Mouse (Mus musculus) hindbrain, embryonic 11.5 days (tissue): ENCODE data around the gene Efna3. TPM values are rescaled to one million over a fixed set of nuclear protein-coding genes. Genes with fewer than 3 reads are reported as not detected.

Source experiments
- ATAC-seq: fragments of 200-750 bp; cut with Nextera tagmentation; 2 replicates; pipeline ENCODE4 v1.8.0; 2017; ENCODE audit warnings: mild to moderate bottlenecking, moderate TSS enrichment, moderate library complexity; ENCODE audit not compliant: low FRiP score
- DNase-seq: peaks from one replicate; pipeline ENCODE4 v3.0.0-alpha.2; 2015; ENCODE audit warnings: low spot score
- H3K27ac ChIP-seq: fragments of 300-500 bp; sonication (generic); 2 replicates; pipeline ENCODE4 v1.5.1; 2014; ENCODE audit warnings: mild to moderate bottlenecking, low read depth, low read length
- H3K27me3 ChIP-seq: fragments of 300-500 bp; sonication (generic); 2 replicates; pipeline ENCODE4 v1.6.1; 2014; ENCODE audit warnings: mild to moderate bottlenecking, low read length, moderate library complexity, mixed read lengths; ENCODE audit not compliant: control insufficient read depth, insufficient read depth
- H3K36me3 ChIP-seq: fragments of 300-500 bp; sonication (generic); 2 replicates; pipeline ENCODE4 v1.6.1; 2014; ENCODE audit warnings: mild to moderate bottlenecking, low read length, moderate library complexity, mixed read lengths; ENCODE audit not compliant: control insufficient read depth, insufficient read depth
- H3K4me1 ChIP-seq: fragments of 300-500 bp; sonication (generic); replicated peaks from 2 replicates; pipeline ENCODE4 v1.6.1; 2014; ENCODE audit warnings: low read length, mixed read lengths; ENCODE audit not compliant: control insufficient read depth, insufficient read depth
- H3K4me2 ChIP-seq: fragments of 300-500 bp; sonication (generic); replicated peaks from 2 replicates; pipeline ENCODE4 v1.6.1; 2014; ENCODE audit warnings: mild to moderate bottlenecking, low read depth, low read length
- H3K4me3 ChIP-seq: fragments of 300-500 bp; sonication (generic); 2 replicates; pipeline ENCODE4 v1.5.1; 2014; ENCODE audit warnings: low read depth, low read length
- H3K9ac ChIP-seq: fragments of 300-500 bp; sonication (generic); 2 replicates; pipeline ENCODE4 v1.6.1; 2014; ENCODE audit warnings: low read depth, low read length
- H3K9me3 ChIP-seq: fragments of 300-500 bp; sonication (generic); 2 replicates; pipeline ENCODE4 v1.6.1; 2016; ENCODE audit warnings: low read length; ENCODE audit not compliant: control insufficient read depth
- WGBS: fragments of 180-500 bp; shearing (Covaris S2); extraction: QIAGEN DNeasy Blood & Tissue Kit; methylation state at CpG from one replicate; pipeline ENCODE4 v1.1.7; 2014; 5-methylcytosine and 5-hydroxymethylcytosine counted together
- polyA plus RNA-seq: library from polyadenylated mRNA; unstranded; fragments of >200 nt; fragmentation: Nextera tagmentation; extraction: Ambion mirVana; gene quantifications from 2 replicates; pipeline ENCODE4 v1.2.1, GENCODE M21; 2014

Efna3 gene
- polyA plus RNA-seq, 1 experiment from 2014 or later: 13.8 TPM

DNA sequence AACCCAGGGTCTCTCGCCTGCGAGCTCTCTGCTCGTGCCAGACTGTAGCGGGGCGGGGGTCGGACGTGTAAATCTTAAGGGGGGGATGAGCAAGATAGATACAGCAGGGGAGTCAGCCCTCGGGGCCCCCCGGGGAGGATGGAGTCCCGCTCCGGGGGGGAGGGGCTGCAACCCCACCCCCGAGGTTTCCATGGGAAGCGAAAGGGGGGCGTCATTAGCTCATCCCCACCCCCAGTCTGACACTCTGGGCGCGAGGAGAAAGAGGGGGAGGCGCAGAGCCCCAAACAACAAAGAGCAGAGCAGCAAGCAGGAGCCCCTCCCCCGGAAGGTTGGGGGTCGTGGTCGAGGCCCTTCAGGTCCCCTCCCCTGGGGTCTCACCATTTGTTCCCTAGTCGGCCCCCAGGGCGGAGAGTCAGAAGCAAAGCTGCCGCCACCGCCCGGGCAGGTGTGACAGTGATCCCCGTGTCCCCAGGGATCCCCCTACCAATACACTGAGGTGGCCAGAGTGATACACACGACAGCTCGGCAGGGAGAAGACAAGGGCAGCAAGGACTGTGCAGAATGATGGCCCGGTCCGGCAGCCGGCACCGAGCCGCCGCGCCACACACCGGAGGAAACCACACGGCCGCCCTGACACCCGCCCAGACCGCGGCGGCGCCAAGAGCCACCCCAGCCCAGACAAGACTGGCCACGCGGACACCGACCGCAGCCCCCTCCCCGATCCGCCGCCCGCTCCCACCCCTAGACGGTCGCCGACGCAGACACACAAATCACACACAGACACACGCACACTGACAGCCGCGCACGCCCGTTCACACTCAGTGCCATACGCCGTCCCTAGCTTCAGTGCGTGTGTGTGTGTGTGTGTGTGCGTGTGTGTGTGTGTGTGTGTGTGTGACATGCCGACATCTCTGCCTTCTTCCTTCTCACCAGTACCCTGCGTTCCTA is 1.3 kb downstream of the Efna3 start:
- H3K27ac ChIP-seq: peak overlapping the region; percentile 86
- ATAC-seq (peak; percentile 36; the same call in 1 of the 2 replicates), DNase-seq (peak; percentile 62)
- H3K27me3 ChIP-seq: peaks cover 39% of the 10 kb centered on the region
- no peaks in the 10 kb centered on the region for H3K36me3 ChIP-seq
- H3K9ac ChIP-seq: peak overlapping the region; percentile 60
- peak overlapping the region; percentile 60 for H3K4me2 ChIP-seq
- H3K4me1 ChIP-seq: peaks cover 21% of the 10 kb centered on the region
- H3K4me3 ChIP-seq: peak overlapping the region; percentile 40
- no peaks in the 10 kb centered on the region for H3K9me3 ChIP-seq
- 2% methylated on average over 45 of the region's 66 CpGs for WGBS

DNA sequence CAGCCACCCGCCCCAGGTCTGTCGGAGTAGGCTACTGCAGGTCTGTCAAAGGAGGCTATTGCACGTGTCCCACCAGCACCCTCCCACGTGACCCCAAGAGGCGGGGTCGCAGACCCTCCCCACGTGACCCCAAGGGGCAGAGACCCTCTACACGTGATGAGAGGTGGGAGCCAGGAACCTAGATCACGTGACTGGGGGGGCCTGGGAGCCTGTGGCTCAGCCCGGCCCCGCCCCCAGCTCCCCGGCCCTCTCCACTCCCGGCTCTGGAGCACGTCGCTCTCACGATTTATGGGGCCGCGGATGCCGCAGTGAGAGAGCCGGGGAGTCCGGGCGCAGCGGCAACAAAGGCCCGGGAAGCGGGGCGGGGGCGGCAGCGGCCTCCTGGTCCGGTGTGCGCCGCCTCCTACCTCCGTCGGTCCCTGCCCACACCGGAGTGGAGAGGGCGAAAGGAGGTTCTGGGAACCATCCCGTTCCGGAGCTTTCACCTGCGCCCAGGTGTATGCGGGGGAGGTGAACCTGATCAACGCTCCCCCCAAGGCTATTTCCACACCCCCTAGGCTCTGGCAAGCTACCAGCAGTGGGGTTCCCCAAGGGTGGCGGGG is 2.1 kb downstream of the Efna3 start:
- ATAC-seq: peak; percentile 17
- H3K36me3 ChIP-seq: no peaks in the 10 kb centered on the region
- H3K4me1 ChIP-seq: peaks cover 25% of the 10 kb centered on the region
- peak; percentile 78 for DNase-seq
- H3K4me2 ChIP-seq: peak overlapping the region; percentile 60
- peak overlapping the region; percentile 86 for H3K27ac ChIP-seq
- no peaks in the 10 kb centered on the region for H3K9me3 ChIP-seq
- H3K9ac ChIP-seq: peak overlapping the region; percentile 60
- peak overlapping the region; percentile 40 for H3K4me3 ChIP-seq
- peaks cover 45% of the 10 kb centered on the region for H3K27me3 ChIP-seq
- under 1% methylated on average over 38 of the region's 41 CpGs for WGBS

DNA sequence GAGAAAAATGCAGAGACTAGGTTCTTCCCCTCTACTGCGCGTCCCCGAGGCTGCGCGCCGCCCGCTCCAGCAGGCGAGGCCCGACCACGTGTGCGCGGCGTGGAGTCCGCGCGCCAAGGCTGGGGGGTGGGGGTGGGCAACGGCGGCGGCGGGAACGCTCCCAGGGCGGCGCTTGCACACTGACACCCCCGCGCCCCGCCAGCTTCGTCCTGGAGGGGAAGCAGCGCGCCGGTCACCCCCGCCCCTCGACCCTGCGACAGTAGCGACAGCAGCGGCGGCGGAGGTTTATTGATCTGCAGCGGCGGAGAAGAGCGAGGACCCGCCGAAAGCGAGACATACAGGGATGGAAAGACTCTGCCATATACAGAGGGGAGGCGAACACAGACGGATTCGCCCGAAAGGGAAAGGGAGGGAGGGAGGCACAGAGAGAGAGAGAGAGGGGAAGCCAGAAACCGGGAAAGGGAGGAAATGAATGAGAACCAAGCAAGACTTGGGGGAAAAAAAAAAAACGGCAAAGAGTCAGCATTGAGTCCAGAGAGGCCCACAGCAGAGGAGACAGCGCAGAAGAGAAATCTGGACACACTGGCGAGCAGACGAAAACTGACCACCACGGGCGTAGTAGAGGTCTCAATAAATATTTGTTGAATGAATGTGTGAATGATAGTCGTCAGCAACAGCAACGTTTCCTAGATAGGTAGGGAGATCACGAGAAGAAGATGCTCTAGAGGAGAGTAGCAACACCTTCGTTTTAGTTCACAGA is 3.0 kb downstream of the Efna3 start:
- no peak for ATAC-seq
- H3K4me2 ChIP-seq: peak overlapping the region; percentile 60
- H3K36me3 ChIP-seq: no peaks in the 10 kb centered on the region
- peak overlapping the region; percentile 25; the same call in 1 of the 2 replicates for H3K27ac ChIP-seq
- peaks cover 31% of the 10 kb centered on the region for H3K4me1 ChIP-seq
- peak overlapping the region; percentile 40 for H3K4me3 ChIP-seq
- peaks cover 46% of the 10 kb centered on the region for H3K27me3 ChIP-seq
- no peaks in the 10 kb centered on the region for H3K9me3 ChIP-seq
- 5% methylated on average over 56 of the region's 58 CpGs for WGBS
- DNase-seq: peak; percentile 62
- H3K9ac ChIP-seq: no peak overlapping the region; the same call in 1 of the 2 replicates

DNA sequence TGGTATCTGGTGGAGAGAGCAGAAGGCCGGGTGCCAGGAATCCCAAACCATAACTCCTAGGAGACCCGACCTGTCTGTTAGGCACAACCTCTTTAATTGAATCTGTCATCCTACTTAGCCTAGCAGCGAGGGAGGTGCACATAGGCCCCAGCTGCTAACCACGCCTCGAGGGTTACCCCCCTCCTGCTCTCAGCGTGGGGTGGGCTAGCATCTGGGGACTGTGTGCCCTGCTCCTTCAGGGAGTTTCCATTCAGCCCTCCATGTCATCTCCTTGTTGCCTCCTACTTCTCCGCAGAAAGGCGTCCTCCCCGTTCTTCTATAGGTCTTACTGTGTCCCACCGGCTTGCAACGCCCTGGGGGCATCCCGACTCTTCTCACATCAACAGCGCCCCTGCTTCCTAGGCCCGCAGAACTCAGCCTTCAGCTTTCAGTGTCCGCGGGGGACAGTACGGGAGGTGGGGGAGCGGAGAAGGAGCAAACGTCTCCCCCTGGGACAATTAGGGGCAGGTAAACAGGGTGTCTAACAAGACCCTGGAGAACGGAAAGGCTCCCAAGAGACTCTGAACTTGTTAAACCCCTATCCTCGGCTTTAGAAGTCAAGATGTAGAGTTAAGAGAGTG is 3.7 kb downstream of the Efna3 start:
- no peaks in the 10 kb centered on the region for H3K36me3 ChIP-seq
- peak overlapping the region; percentile 40 for H3K4me3 ChIP-seq
- H3K4me1 ChIP-seq: peaks cover 31% of the 10 kb centered on the region
- DNase-seq: peak; percentile 48
- ATAC-seq: no peak
- H3K27ac ChIP-seq: no peak overlapping the region
- 7% methylated on average over 21 of the region's 21 CpGs for WGBS
- no peaks in the 10 kb centered on the region for H3K9me3 ChIP-seq
- H3K27me3 ChIP-seq: peaks cover 46% of the 10 kb centered on the region
- H3K4me2 ChIP-seq: peak overlapping the region; percentile 60
- no peak overlapping the region; the same call in 1 of the 2 replicates for H3K9ac ChIP-seq

DNA sequence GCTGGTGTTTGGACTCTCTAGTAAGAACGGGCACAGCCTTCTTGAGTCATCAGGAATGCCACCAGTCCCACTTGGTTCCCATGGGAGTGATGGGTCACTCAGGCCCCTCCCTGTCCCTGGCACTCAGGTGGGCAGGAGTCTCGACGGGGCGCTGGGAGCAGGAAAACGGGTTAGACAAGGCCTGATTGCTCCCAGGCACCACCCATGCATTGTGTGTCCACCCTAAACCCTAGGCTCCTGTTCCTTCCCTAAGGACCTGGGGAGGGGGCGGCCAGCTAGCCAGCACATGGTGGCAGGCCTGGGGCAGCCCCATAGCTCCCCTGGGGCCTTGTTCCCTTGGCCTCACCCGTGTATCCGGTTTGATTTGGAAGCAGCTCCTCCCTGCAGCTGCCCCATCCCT is 4.4 kb downstream of the Efna3 start:
- Histone ChIP-seq H3K36me3 (no peaks in the 10 kb centered on the region), H3K27me3 (peaks cover 46% of the 10 kb centered on the region), H3K4me1 (peaks cover 31% of the 10 kb centered on the region), H3K4me2 (no peak overlapping the region), H3K27ac (no peak overlapping the region), H3K9me3 (no peaks in the 10 kb centered on the region), H3K9ac (no peak overlapping the region), H3K4me3 (no peak overlapping the region)
- ATAC-seq (no peak), DNase-seq (no peak)
- WGBS: 74% methylated on average over 8 of the region's 8 CpGs

DNA sequence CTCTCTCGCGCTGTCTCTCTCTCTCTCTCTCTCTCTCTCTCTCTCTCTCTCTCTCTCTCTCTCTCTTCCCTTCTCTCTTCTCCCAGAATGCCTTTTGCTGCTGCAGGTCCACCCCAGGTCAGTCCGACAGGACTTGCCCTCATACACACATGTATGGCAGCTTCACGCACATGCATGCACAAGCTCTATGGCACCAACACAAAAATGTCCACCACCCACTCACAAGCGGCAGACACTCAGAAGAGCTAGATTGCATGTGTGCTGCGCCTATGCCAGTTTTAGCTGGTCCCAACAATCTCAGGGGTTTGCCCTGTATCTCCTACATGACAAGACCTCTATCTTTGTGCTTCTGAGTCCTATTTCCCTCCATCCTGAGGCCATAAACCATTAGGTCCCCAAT is 5.5 kb downstream of the Efna3 start:
- Histone ChIP-seq H3K36me3 (no peaks in the 10 kb centered on the region), H3K27ac (no peak overlapping the region), H3K9me3 (no peaks in the 10 kb centered on the region), H3K27me3 (peaks cover 46% of the 10 kb centered on the region), H3K4me3 (no peak overlapping the region), H3K4me2 (no peak overlapping the region), H3K4me1 (peaks cover 31% of the 10 kb centered on the region), H3K9ac (no peak overlapping the region)
- DNase-seq (no peak), ATAC-seq (no peak)
- 58% methylated on average over 6 of the region's 6 CpGs for WGBS

DNA sequence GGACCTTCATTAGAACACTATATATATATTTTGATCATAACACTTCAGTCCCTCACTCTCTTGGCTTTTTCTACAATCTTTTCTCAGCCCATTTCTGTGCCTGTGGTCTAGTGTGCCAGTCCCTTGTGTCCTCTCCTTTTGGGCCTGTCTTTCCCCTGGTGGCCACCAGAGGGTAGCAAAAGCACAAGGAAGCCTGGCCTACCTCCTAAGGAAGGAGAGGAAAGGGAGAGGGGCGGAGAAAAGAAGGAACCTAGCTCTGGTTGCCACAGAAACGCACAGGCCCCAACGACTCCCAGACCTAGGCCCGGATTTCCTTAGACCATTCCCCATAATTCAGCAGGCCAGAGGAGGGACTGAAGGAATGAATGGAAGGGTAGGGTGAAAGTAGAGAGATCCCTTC is 5.9 kb downstream of the Efna3 start:
- H3K27me3 ChIP-seq: peaks cover 46% of the 10 kb centered on the region
- DNase-seq (peak; percentile 95), ATAC-seq (peak; percentile 25; the same call in 1 of the 2 replicates)
- H3K27ac ChIP-seq: no peak overlapping the region
- no peaks in the 10 kb centered on the region for H3K9me3 ChIP-seq
- no peak overlapping the region for H3K4me2 ChIP-seq
- H3K36me3 ChIP-seq: no peaks in the 10 kb centered on the region
- no peak overlapping the region for H3K9ac ChIP-seq
- no peak overlapping the region for H3K4me3 ChIP-seq
- peaks cover 31% of the 10 kb centered on the region for H3K4me1 ChIP-seq
- 2% methylated on average over 4 of the region's 4 CpGs for WGBS
